ENCODE assay signal across 21 mouse cellular contexts in the genomic region with DNA sequence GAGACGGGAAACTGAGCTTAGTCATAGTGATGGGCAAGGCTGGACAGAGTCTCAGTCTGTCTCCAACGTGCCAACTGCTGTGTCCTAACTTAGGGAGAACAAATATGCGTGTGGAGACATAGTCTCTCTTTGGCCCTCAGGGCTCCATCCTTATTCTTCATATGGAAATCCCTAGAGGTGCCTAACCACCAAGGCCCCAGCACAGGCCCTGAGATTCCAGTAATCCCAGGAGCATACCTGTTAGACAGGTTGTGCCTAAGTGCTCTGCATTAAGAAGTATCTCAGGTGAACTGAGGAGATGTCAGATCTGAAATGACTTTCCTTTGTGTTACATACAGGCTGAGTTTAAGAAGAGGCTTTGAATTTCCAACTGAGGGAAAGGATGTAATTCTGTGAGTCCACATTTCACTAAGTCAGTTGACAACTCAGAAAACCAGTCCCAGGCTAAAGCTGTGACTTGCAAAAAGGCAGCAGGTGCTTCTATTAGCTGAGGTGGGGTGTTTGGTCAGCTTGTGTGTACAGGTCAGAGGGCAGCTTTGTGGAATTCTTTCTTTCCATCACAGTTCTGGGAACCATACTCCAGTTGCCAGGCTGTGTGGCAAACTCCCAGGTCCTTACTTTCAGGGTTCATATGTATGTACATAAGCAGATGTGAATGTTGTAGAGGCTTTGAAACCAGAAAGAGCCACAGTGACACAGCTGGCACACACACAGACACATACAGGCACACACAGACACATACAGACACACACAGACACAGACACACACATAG. TPM values are rescaled to one million over a fixed set of nuclear protein-coding genes. Genes with fewer than 3 reads are reported as not detected.
A peak's percentile ranks its signal among the peaks of the same experiment; 100 is the strongest.
DNase-seq lines count a peak whose midpoint lies in the region; ATAC-seq and TF ChIP-seq lines count a peak whose summit lies in the region.
"Had no signal": no experiment of that assay in that cellular context is flagged by ENCODE, and none has a peak within 500 bp of the region (broad histone marks: within the 10 kb centered on the region; RNA-seq: fewer than 3 reads in every experiment).

No protein-coding gene starts in this region.

- H3K4me2 ChIP-seq in liver, embryonic 11.5 days = no peak overlapping the region
- H3K4me2 ChIP-seq in liver, embryonic 12.5 days = no peak overlapping the region
- no peak overlapping the region for H3K4me2 ChIP-seq in embryonic facial prominence, embryonic 13.5 days
- no peak overlapping the region for H3K4me2 ChIP-seq in liver, embryonic 15.5 days
- H3K4me2 ChIP-seq in stomach, postnatal 0 days (replicated peaks; ENCODE audit: low read depth) = no peak overlapping the region
- H3K4me2 ChIP-seq: heart, embryonic 15.5 days had no signal

- no peak for TF ChIP-seq CTCF in stomach, postnatal 0 days (IDR thresholded peaks at IDR 0.05; ENCODE audit: low read depth)
- TF ChIP-seq CTCF in cerebellum, adult 2 months (IDR thresholded peaks at IDR 0.05; ENCODE audit: borderline replicate concordance, insufficient read depth, low read depth, low read length) = no peak

- no peaks in the 10 kb centered on the region for H3K36me3 ChIP-seq in liver, embryonic 11.5 days (ENCODE audit: control insufficient read depth, insufficient read depth, low read length)
- no peaks in the 10 kb centered on the region for H3K36me3 ChIP-seq in liver, embryonic 12.5 days
- H3K36me3 ChIP-seq in embryonic facial prominence, embryonic 13.5 days = no peaks in the 10 kb centered on the region
- H3K36me3 ChIP-seq in liver, embryonic 15.5 days (replicated peaks) = no peaks in the 10 kb centered on the region
- no peaks in the 10 kb centered on the region for H3K36me3 ChIP-seq in stomach, postnatal 0 days (ENCODE audit: control insufficient read depth, insufficient read depth, low read length)
- H3K36me3 ChIP-seq: heart, embryonic 15.5 days; hindbrain, embryonic 10.5 days; midbrain, embryonic 10.5 days had no signal

- ATAC-seq in liver, embryonic 11.5 days (replicated peaks; ENCODE audit: low FRiP score) = peak; percentile 31; the same call in 1 of the 2 replicates
- no peak for ATAC-seq in liver, embryonic 12.5 days
- no peak for ATAC-seq in embryonic facial prominence, embryonic 13.5 days (ENCODE audit: insufficient number of reproducible peaks, insufficient read depth, low FRiP score, low TSS enrichment, low read depth)
- peak; percentile 44; the same call in 1 of the 2 replicates for ATAC-seq in liver, embryonic 15.5 days (ENCODE audit: insufficient read depth)
- ATAC-seq in stomach, postnatal 0 days (ENCODE audit: low FRiP score, low TSS enrichment) = peak; percentile 84
- ATAC-seq: forebrain, embryonic 16.5 days had no signal

- peaks cover 4% of the 10 kb centered on the region for H3K4me1 ChIP-seq in liver, embryonic 11.5 days (replicated peaks; ENCODE audit: control insufficient read depth, insufficient read depth, low read length)
- H3K4me1 ChIP-seq in liver, embryonic 12.5 days = peaks cover 7% of the 10 kb centered on the region; the same call in 1 of the 2 replicates
- H3K4me1 ChIP-seq in embryonic facial prominence, embryonic 13.5 days = no peaks in the 10 kb centered on the region
- peaks cover 5% of the 10 kb centered on the region; the same call in 1 of the 2 replicates for H3K4me1 ChIP-seq in liver, embryonic 15.5 days (replicated peaks)
- no peaks in the 10 kb centered on the region for H3K4me1 ChIP-seq in stomach, postnatal 0 days (replicated peaks; ENCODE audit: control insufficient read depth, insufficient read depth)
- no peaks in the 10 kb centered on the region for H3K4me1 ChIP-seq in cerebellum, adult 2 months (ENCODE audit: control insufficient read depth, insufficient read depth, low read length)
- H3K4me1 ChIP-seq: hindbrain, embryonic 10.5 days had no signal

- DNase-seq in liver, embryonic 11.5 days (ENCODE audit: low spot score) = no peak
- peak; percentile 56 for DNase-seq in stomach, postnatal 0 days (ENCODE audit: low spot score)
- DNase-seq in urinary bladder, adult 18-20 months (ENCODE audit: low spot score in 2 of 2) = no peak
- DNase-seq in cerebellum, adult 2 months = no peak
- DNase-seq: adrenal gland, postnatal 36 days; B cell, adult 2 months; cerebellum, adult 8-10 months; heart, adult 11 months; kidney, adult 9 months; right cerebral cortex, postnatal 4 days had no signal

- no peak overlapping the region for H3K9ac ChIP-seq in liver, embryonic 11.5 days (ENCODE audit: low read depth, low read length)
- no peak overlapping the region for H3K9ac ChIP-seq in liver, embryonic 12.5 days
- no peak overlapping the region for H3K9ac ChIP-seq in embryonic facial prominence, embryonic 13.5 days
- no peak overlapping the region for H3K9ac ChIP-seq in liver, embryonic 15.5 days
- H3K9ac ChIP-seq in stomach, postnatal 0 days (ENCODE audit: low read length) = no peak overlapping the region
- H3K9ac ChIP-seq: heart, embryonic 15.5 days had no signal

- no peaks in the 10 kb centered on the region for H3K27me3 ChIP-seq in liver, embryonic 11.5 days (replicated peaks; ENCODE audit: control insufficient read depth, insufficient read depth, low read length)
- no peaks in the 10 kb centered on the region for H3K27me3 ChIP-seq in liver, embryonic 12.5 days (replicated peaks)
- no peaks in the 10 kb centered on the region for H3K27me3 ChIP-seq in embryonic facial prominence, embryonic 13.5 days
- H3K27me3 ChIP-seq in liver, embryonic 15.5 days = no peaks in the 10 kb centered on the region
- no peaks in the 10 kb centered on the region for H3K27me3 ChIP-seq in stomach, postnatal 0 days (ENCODE audit: control insufficient read depth, insufficient read depth, low read length)
- no peaks in the 10 kb centered on the region for H3K27me3 ChIP-seq in cerebellum, adult 2 months (ENCODE audit: control insufficient read depth, insufficient read depth, low read length)
- H3K27me3 ChIP-seq: heart, embryonic 15.5 days had no signal

- H3K27ac ChIP-seq in liver, embryonic 11.5 days (ENCODE audit: low read depth, low read length) = no peak overlapping the region
- no peak overlapping the region for H3K27ac ChIP-seq in liver, embryonic 12.5 days
- peak overlapping the region; percentile 44; the same call in 1 of the 2 replicates for H3K27ac ChIP-seq in embryonic facial prominence, embryonic 13.5 days
- no peak overlapping the region for H3K27ac ChIP-seq in liver, embryonic 15.5 days (replicated peaks)
- H3K27ac ChIP-seq in stomach, postnatal 0 days (replicated peaks) = peak overlapping the region; percentile 74
- H3K27ac ChIP-seq in cerebellum, adult 2 months (ENCODE audit: insufficient read depth, low read length) = no peak overlapping the region
- H3K27ac ChIP-seq: heart, embryonic 15.5 days; hindbrain, embryonic 10.5 days; midbrain, embryonic 10.5 days had no signal

- H3K4me3 ChIP-seq in liver, embryonic 11.5 days (ENCODE audit: low read depth, low read length) = no peak overlapping the region
- no peak overlapping the region for H3K4me3 ChIP-seq in liver, embryonic 12.5 days
- H3K4me3 ChIP-seq in embryonic facial prominence, embryonic 13.5 days = no peak overlapping the region
- no peak overlapping the region for H3K4me3 ChIP-seq in liver, embryonic 15.5 days (replicated peaks)
- no peak overlapping the region for H3K4me3 ChIP-seq in stomach, postnatal 0 days (ENCODE audit: low read depth, low read length)
- no peak overlapping the region for H3K4me3 ChIP-seq in cerebellum, adult 2 months (replicated peaks; ENCODE audit: insufficient read depth, low read depth, low read length)
- H3K4me3 ChIP-seq: heart, embryonic 15.5 days; hindbrain, embryonic 10.5 days; midbrain, embryonic 10.5 days had no signal

- TF ChIP-seq POLR2A in cerebellum, adult 2 months (IDR thresholded peaks at IDR 0.05; ENCODE audit: borderline replicate concordance, insufficient read depth, low read length) = no peak

- TF ChIP-seq EP300 in stomach, postnatal 0 days (optimal IDR thresholded peaks at IDR 0.05) = no peak

- no peaks in the 10 kb centered on the region for H3K9me3 ChIP-seq in liver, embryonic 11.5 days (ENCODE audit: control insufficient read depth, low read length)
- no peaks in the 10 kb centered on the region for H3K9me3 ChIP-seq in liver, embryonic 12.5 days (replicated peaks)
- peaks cover 5% of the 10 kb centered on the region; the same call in 1 of the 2 replicates for H3K9me3 ChIP-seq in embryonic facial prominence, embryonic 13.5 days
- no peaks in the 10 kb centered on the region for H3K9me3 ChIP-seq in liver, embryonic 15.5 days (replicated peaks)
- H3K9me3 ChIP-seq in stomach, postnatal 0 days (ENCODE audit: control insufficient read depth, low read length) = 0 out of 2 replicates have a peak, but pooled peaks cover 3% of the 10 kb centered on the region
- H3K9me3 ChIP-seq: heart, embryonic 15.5 days; hindbrain, embryonic 10.5 days had no signal

- 61% methylated on average over 3 of the region's 3 CpGs for WGBS in liver, embryonic 11.5 days
- WGBS in liver, embryonic 12.5 days (ENCODE audit: insufficient replicate concordance) = 58% methylated on average over 3 of the region's 3 CpGs
- WGBS in embryonic facial prominence, embryonic 13.5 days = 56% methylated on average over 3 of the region's 3 CpGs
- WGBS in liver, embryonic 15.5 days (ENCODE audit: insufficient replicate concordance) = 49% methylated on average over 3 of the region's 3 CpGs
- WGBS in stomach, postnatal 0 days = 47% methylated on average over 3 of the region's 3 CpGs
- WGBS in cerebellum, adult 2 months = 64% methylated on average over 3 of the region's 3 CpGs

RNA-seq across cellular contexts. Expression of a gene that starts 25.6 kb away (rescaled TPM):
- not detected in 2 replicates for polyA plus RNA-seq in liver, embryonic 11.5 days (2014; fragmentation: Nextera tagmentation; extraction: Ambion mirVana)
- not detected in 2 replicates for polyA plus RNA-seq in liver, embryonic 12.5 days (2016; fragmentation: Nextera tagmentation; extraction: Ambion mirVana)
- not detected in 2 replicates for polyA plus RNA-seq in embryonic facial prominence, embryonic 13.5 days (2015; fragmentation: Nextera tagmentation; extraction: Ambion mirVana)
- not detected in 2 replicates for polyA plus RNA-seq in liver, embryonic 15.5 days (2015; fragmentation: Nextera tagmentation; extraction: Ambion mirVana)
- not detected in 2 replicates for polyA plus RNA-seq in stomach, postnatal 0 days (2015; fragmentation: Nextera tagmentation; extraction: Ambion mirVana)
- not detected in 2 replicates for polyA plus RNA-seq in cerebellum, adult 2 months (2012; rRNA removed)
- polyA plus RNA-seq: forebrain, embryonic 16.5 days; heart, embryonic 15.5 days; hindbrain, embryonic 10.5 days; large intestine, adult 2 months; lung, embryonic 16.5 days; midbrain, embryonic 10.5 days; neural tube, embryonic 14.5 days; urinary bladder, adult 2 months had no signal

Comparison
In these comparisons a context has a peak if more than half of its experiments do, and no peak if none do; other contexts are left out.
1. ATAC-seq: peak in liver, embryonic 11.5 days (single experiment), liver, embryonic 15.5 days (single experiment) and stomach, postnatal 0 days (single experiment); none in liver, embryonic 12.5 days (single experiment) and embryonic facial prominence, embryonic 13.5 days (single experiment).
2. H3K27ac ChIP-seq: peak in embryonic facial prominence, embryonic 13.5 days (single experiment) and stomach, postnatal 0 days (single experiment); none in liver, embryonic 11.5 days (single experiment), liver, embryonic 12.5 days (single experiment), liver, embryonic 15.5 days (single experiment) and cerebellum, adult 2 months (single experiment).